Mouse (Mus musculus) adrenal gland (tissue): ENCODE measurements around the gene Slc38a9.

Source experiments
- intact Hi-C: fragments of 180-260 bp; cut with DNase I; formaldehyde crosslinking; loops from one replicate; pipeline ENCODE4 v1.15.1; 2025
- long read RNA-seq, 2 experiments: library from polyadenylated mRNA; unstranded; transcript quantifications; one replicate each; pipeline ENCODE4 v2.0.0; 2020; ENCODE audit warnings: borderline replicate concordance in 1 of 2; ENCODE audit not compliant: insufficient replicate concordance in 1 of 2

The Slc38a9 gene
- long read RNA-seq, experiment 1, full-length matches to known transcripts: 5 of 11 reads
- long read RNA-seq, experiment 1, partial matches to known transcripts: 2 of 11 reads
- long read RNA-seq, experiment 1, other reads (novel, unspliced or antisense): 4 of 11 reads
- long read RNA-seq, experiment 2, full-length matches to known transcripts: 6 of 18 reads
- long read RNA-seq, experiment 2, partial matches to known transcripts: 3 of 18 reads
- long read RNA-seq, experiment 2, other reads (novel, unspliced or antisense): 9 of 18 reads

DNA sequence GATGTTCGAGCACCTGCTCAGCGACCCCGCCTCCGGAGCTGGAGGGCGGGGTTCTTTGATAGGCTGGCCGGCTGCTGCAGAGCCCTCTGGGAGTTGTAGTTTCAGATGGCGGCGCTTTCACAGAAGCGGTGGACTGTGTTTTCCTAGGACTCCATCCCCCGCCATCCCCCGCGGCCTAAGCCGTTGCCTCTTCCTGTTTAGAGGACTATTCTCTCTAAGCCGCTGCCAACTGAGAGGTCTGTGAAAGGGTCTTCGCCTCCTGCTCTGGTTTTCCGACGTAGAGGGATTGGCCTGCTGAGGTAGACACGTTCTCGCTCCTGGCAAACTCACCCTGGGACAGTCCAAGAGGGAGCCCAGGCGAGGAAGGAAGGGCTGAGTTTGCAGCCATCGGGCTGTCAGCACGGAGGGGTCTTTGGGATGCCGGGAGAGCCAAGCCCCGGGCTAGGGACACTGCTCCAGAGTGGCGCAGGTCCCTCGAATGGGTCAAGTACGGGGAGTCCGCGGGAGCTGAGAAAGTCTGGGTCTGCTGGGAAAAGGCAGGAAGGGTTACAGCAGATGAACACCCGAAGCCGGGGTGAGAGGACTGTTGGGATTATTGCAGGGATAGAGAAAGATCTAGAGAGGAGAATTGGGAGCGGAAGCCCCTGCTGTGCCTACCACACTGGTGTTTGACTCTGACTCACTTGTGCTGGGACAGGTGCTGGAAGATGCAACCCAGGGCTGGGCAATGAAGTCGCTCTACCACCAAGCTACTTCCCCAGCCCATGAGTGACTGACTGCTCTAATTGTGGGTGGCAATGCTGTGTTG is at the start of gene Slc38a9:
Gene Slc38a9, plus strand, starts transcription at position 178 of the 808 bp plus-strand sequence.
- intact Hi-C loops: no loop called here

DNA sequence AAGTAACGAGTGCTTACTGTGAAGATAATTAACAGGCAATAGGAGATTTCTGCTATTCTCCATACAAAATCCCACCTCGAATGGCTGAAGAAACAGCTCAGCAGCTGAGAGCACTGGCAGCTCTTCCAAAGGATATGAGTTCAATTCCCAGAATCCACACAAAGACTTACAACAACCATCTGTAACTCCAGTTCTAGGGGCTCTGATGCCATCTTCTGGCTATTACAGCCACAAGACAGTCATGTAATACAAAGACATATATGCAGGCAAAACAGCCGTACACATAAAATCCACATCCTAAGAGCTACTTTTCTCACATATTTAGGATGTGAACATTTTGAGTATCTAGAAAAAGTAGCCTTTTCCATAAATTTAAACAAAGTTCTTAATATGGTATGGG is 39.0 kb upstream of the Slc38a9 start:
- intact Hi-C loops: no loop called here

DNA sequence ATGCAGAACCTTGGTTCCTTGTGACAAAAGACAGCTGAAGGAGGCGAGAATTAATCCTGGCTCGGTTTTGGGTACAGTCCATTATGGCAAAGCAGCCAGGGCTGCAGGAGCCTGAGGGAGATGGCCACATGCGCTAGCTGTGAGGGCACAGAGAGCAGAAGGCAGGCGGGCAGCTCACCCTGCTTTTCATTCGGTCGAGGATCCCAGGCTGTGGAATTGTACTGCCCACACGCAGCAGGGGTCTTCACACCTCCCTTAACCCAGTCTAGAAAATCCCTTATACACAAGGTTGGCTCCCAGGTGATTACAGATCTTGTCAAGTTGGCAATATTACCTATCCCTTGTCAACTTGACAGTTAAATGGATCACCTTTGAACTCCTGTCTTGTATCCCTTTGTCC is 36.9 kb upstream of the Slc38a9 start:
- intact Hi-C loops: no loop called here

GRCm38 (mm10) chr13:112624622-112625021 is 35.9 kb upstream of the Slc38a9 start:
- intact Hi-C loops: no loop called here

GRCm38 (mm10) chr13:112625566-112625965 is 35.0 kb upstream of the Slc38a9 start:
- intact Hi-C loops: no loop called here

- intact Hi-C loops: no loop called here
Observed at GRCm38 (mm10) chr13:112635174-112635837, 25.2 kb upstream of the Slc38a9 start.

DNA sequence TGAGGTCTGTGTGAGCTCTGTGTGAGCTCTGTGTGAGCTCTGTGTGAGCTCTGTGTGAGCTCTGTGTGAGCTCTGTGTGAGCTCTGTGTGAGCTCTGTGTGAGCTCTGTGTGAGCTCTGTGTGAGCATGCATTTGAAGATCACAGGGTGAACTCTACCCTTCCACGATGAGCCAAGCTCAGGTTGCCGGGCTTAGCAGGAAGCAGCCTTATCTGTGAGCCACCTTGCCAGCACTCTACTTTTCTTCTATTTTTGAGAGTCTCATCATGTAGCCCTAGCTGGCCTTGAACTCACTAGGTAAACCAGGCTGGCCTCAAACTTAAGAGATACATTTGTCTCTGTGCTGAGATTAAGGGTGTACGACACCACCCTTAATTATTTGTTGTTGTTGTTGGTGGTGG is 24.1 kb upstream of the Slc38a9 start:
- intact Hi-C loops: no loop called here

GRCm38 (mm10) chr13:112639111-112639510 is 21.4 kb upstream of the Slc38a9 start:
- intact Hi-C loops: no loop called here

GRCm38 (mm10) chr13:112642897-112643296 is 17.7 kb upstream of the Slc38a9 start:
- intact Hi-C loops: loop anchor here (10.0 kb wide), 1 partner anchor 98 kb away; no protein-coding TSS in a partner anchor

DNA sequence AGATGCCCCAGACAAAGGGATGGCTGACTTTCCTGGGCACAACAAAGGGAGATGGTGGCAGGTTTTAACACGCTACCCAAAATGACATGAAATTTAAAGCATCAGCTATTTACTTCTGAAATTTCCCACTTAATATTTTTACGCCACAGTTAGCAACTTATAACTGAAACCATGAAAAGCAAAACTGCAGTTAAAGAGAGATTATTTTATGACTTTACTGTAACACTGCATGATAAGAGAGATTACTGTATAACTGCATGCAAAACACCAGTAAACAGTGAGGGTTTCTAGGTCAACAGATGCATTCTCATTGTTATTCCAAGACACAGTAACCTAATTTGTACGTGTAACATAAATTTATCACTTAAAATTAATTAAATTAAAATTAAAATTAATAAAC is 15.6 kb upstream of the Slc38a9 start:
- intact Hi-C loops: loop anchor here (10.0 kb wide), 1 partner anchor 100 kb away; no protein-coding TSS in a partner anchor

GRCm38 (mm10) chr13:112645529-112646186 is 14.9 kb upstream of the Slc38a9 start:
- intact Hi-C loops: loop anchor here (10.0 kb wide), 1 partner anchor 101 kb away; no protein-coding TSS in a partner anchor

DNA sequence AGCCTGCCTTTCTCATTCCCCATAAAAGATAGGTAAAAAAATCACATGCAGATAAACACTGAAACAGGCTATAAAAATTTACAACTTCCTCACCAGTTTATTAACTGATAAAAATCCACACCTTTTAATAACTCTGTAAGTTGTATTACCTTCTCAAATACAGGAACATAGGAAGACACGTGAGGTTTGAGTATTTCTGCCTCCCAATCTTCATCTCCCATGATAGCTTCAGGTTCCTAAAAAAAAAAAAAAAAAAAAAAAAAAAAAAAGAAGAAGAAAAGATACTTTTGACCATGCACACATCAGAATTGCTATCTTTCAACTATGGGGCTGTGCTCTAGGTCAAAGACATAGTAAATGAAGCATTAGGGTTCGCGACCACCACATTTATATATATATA is 9.4 kb upstream of the Slc38a9 start:
- intact Hi-C loops: no loop called here

GRCm38 (mm10) chr13:112652205-112652604 is 8.3 kb upstream of the Slc38a9 start, which contains the start of gene Ddx4:
TSS of gene Ddx4 (minus strand) at chr13:112652475.
- intact Hi-C loops: no loop called here

GRCm38 (mm10) chr13:112659986-112660573 is 471 bp upstream of the Slc38a9 start:
- intact Hi-C loops: no loop called here

DNA sequence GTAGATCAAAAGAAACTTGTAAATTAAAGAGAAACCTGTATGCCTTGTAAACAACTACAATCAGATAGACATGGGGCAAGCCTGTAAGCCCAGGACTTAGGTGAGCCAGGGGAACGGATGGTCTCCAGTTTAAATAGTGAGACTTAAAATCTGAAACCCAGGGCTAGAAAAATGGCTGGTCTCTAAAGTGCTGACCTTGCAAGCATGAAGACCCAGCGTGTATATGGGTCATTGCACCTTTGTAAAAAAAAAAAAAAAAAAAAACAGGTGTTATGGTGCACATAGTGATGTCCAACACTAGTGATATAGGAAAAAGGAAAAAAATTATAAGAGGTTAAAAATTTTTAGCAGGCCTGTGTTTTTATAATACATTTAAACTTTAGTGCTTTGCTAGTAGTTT is 1.1 kb downstream of the Slc38a9 start:
- intact Hi-C loops: no loop called here

DNA sequence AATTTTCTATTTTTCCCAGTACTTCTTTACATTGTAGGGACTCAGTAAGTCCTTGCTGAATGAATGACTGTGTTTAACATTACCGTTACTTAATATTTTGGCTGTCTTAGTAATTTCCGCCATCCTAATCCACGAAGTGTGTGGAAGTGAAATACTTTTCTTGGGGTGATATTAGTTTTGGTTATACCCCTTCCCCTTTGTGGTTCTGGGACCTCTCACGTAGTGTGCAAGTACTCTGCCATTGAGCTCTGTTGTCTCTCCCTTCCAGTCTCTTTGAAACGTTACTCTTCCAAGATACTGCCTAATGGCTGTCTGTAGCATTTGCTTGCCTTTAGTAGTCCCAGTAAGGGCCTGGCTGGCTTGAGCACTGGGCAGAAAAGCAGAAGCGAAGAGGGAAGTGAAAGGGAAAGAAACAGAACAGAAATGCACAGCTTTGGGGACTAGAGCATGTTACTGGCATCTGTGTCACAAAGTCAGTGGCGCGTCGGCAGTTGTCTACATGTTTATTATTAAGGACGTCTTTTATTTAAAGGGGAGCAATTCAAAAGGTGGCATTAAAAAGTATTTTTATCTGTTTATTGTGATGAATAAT is 6.0 kb downstream of the Slc38a9 start:
- intact Hi-C loops: no loop called here

DNA sequence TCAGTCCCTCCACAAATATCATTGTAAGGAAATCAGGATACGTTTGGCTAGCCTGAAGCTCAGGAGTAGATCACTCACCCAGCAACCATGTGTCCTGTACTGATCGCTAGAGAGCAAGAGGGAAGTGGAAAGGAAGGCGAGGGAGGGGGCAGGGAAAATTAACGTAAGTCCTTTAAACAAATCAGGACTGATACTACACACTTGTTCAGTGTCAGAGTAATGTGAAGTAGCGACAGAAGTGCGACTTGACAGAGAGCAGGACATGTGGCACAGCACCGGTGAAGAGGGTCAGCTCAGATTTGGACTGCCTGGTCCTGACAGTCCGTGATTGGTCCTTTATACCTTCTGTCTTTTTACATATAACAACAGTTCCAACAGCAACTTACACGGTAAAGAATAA is 6.7 kb downstream of the Slc38a9 start:
- intact Hi-C loops: no loop called here

DNA sequence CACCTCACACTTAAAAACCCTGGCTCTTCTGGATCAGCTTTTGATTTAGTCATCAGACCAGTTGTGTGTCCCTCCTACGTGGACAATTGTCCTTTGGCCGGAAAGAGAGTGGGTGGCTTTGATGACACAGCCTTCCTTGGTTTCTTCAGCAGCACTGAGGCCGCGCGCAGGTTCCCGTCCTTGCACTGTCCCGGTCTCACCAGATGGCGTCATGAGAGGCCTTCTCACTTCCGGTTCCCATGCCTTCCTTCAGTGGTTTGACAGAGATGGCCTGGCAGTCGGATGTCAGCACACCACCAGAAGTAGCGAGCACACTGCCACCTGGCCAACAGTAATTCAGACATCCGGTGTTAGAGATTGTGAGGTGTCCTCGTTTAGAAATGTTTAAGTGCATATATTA is 11.2 kb downstream of the Slc38a9 start:
- intact Hi-C loops: loop anchor here (5.0 kb wide), 2 partner anchors 241 to 366 kb away; partner anchors contain the start of gene Cdc20b

- intact Hi-C loops: loop anchor here (5.0 kb wide), 2 partner anchors 240 to 365 kb away; partner anchors contain the start of gene Cdc20b
Observed at GRCm38 (mm10) chr13:112672797-112673196, 12.2 kb downstream of the Slc38a9 start.

DNA sequence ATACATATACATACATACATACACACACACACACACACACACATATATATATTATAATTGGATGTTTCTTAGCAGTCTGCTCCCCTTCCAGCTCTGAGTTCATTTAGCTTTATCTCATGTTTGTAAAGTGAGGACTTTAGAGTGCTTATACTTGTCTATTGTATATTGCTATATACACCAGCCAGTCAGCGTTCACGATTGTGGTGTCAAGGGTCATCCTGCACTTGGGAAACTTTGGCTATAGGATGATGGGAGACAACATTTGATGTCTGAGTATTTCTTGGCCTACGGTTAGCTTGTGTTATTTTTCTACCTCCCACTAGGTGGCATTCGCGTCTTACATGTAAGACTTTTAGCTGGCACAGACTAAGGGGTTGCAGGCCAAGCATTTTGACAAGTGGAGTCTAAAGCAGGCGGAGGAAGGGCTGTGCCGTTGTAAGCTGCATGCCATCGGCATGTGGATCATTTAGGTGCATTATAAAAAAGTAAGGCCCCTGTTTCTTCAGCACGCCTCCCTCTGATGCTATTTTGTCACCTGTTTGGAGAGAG is 13.4 kb downstream of the Slc38a9 start:
- intact Hi-C loops: loop anchor here (5.0 kb wide), 2 partner anchors 238 to 363 kb away; partner anchors contain the start of gene Cdc20b
